Mouse (Mus musculus) heart, postnatal 0 days (tissue): ENCODE measurements around the gene Prr14l. TPM values are rescaled to one million over a fixed set of nuclear protein-coding genes. Genes with fewer than 3 reads are reported as not detected.

Experiments
- ATAC-seq: fragments of 200-750 bp; cut with Nextera tagmentation; 2 replicates; pipeline ENCODE4 v1.8.0; 2017; ENCODE audit warnings: low read depth, moderate number of reproducible peaks, moderate library complexity; ENCODE audit not compliant: insufficient read depth
- DNase-seq: peaks from one replicate; pipeline ENCODE4 v3.0.0-alpha.2; 2016; ENCODE audit warnings: low spot score
- H3K27ac ChIP-seq: fragments of 300-500 bp; sonication (generic); 2 replicates; pipeline ENCODE4 v1.5.1; 2014; ENCODE audit warnings: low read depth, mild to moderate bottlenecking
- H3K27me3 ChIP-seq: fragments of 300-500 bp; sonication (generic); 2 replicates; pipeline ENCODE4 v1.6.1; 2014; ENCODE audit warnings: low read length, mixed read lengths; ENCODE audit not compliant: control insufficient read depth, insufficient read depth
- H3K36me3 ChIP-seq: fragments of 300-500 bp; sonication (generic); replicated peaks from 2 replicates; pipeline ENCODE4 v1.6.1; 2014; ENCODE audit warnings: low read length, mixed read lengths; ENCODE audit not compliant: control insufficient read depth, insufficient read depth
- H3K4me1 ChIP-seq: fragments of 300-500 bp; sonication (generic); 2 replicates; pipeline ENCODE4 v1.6.1; 2014; ENCODE audit warnings: antibody characterized with exemption; ENCODE audit not compliant: control insufficient read depth, insufficient read depth
- H3K4me2 ChIP-seq: fragments of 300-500 bp; sonication (generic); 2 replicates; pipeline ENCODE4 v1.6.1; 2014; ENCODE audit warnings: low read depth, mild to moderate bottlenecking, low read length, moderate library complexity
- H3K4me3 ChIP-seq: fragments of 300-500 bp; sonication (generic); 2 replicates; pipeline ENCODE4 v1.5.1; 2014; ENCODE audit warnings: low read depth, low read length
- H3K9ac ChIP-seq: fragments of 300-500 bp; sonication (generic); replicated peaks from 2 replicates; pipeline ENCODE4 v1.6.1; 2014; ENCODE audit warnings: low read depth, low read length, mixed read lengths
- H3K9me3 ChIP-seq: fragments of 300-500 bp; sonication (generic); replicated peaks from 2 replicates; pipeline ENCODE4 v1.6.1; 2016; ENCODE audit warnings: low read length; ENCODE audit not compliant: control insufficient read depth
- CTCF ChIP-seq: IDR thresholded peaks from 2 replicates; pipeline ENCODE4 v1.5.1; 2016; ENCODE audit warnings: antibody characterized with exemption, control low read depth, low read depth
- EP300 ChIP-seq: IDR thresholded peaks from 2 replicates; pipeline ENCODE4 v1.6.1; 2016; ENCODE audit warnings: antibody characterized with exemption, low read depth
- WGBS: fragments of 180-500 bp; shearing (Covaris S2); extraction: QIAGEN DNeasy Blood & Tissue Kit; methylation state at CpG from one replicate; pipeline ENCODE4 v1.1.7; 2014; 5-methylcytosine and 5-hydroxymethylcytosine counted together
- polyA plus RNA-seq: library from polyadenylated mRNA; unstranded; fragments of >200 nt; fragmentation: Nextera tagmentation; extraction: Ambion mirVana; gene quantifications from 2 replicates; pipeline ENCODE4 v1.2.1, GENCODE M21; 2015
- total RNA-seq: library from RNA; depleted of rRNA; stranded (reverse); fragments of >200 nt; gene quantifications from 2 replicates; pipeline ENCODE4 v1.2.3, GENCODE M21; 2014; ENCODE audit warnings: low replicate concordance; rRNA removed

The Prr14l gene
- total RNA-seq (15.5 and 18.7 TPM in 2 replicates), polyA plus RNA-seq (5.4 and 6.1 TPM in 2 replicates)

GRCm38 (mm10) chr5:32853731-32854507 is at the start of gene Prr14l:
Prr14l (minus strand) TSS chr5:32854256.
- Histone ChIP-seq H3K27me3 (no peaks in the 10 kb centered on the region), H3K4me3 (peak within 1 kb of the TSS; percentile 91), H3K36me3 (peaks cover 4% of the 10 kb centered on the region; the same call in 1 of the 2 replicates), H3K27ac (peak within 1 kb of the TSS; percentile 93), H3K4me1 (peaks cover 24% of the 10 kb centered on the region), H3K9ac (peak within 1 kb of the TSS; percentile 96), H3K9me3 (no peaks in the 10 kb centered on the region), H3K4me2 (peak within 1 kb of the TSS; percentile 85)
- under 1% methylated on average over 50 of the region's 51 CpGs for WGBS
- peak; percentile 92 for DNase-seq
- ATAC-seq = peak; percentile 99
- TF ChIP-seq CTCF (no peak), EP300 (peak; percentile 85; the same call in 1 of the 2 replicates)

GRCm38 (mm10) chr5:32886739-32887138 is 32.7 kb upstream of the Prr14l start:
- H3K9ac ChIP-seq = no peak overlapping the region
- H3K27ac ChIP-seq = no peak overlapping the region
- no peaks in the 10 kb centered on the region for H3K9me3 ChIP-seq
- H3K4me2 ChIP-seq = no peak overlapping the region
- H3K27me3 ChIP-seq = no peaks in the 10 kb centered on the region
- 59% methylated on average over 3 of the region's 3 CpGs for WGBS
- H3K36me3 ChIP-seq = peaks cover 67% of the 10 kb centered on the region
- no peaks in the 10 kb centered on the region for H3K4me1 ChIP-seq
- H3K4me3 ChIP-seq = no peak overlapping the region
- TF ChIP-seq EP300 = no peak
- TF ChIP-seq CTCF = no peak
- ATAC-seq (no peak), DNase-seq (no peak)

- Histone ChIP-seq H3K9ac (no peak overlapping the region), H3K4me2 (no peak overlapping the region), H3K4me3 (no peak overlapping the region), H3K4me1 (no peaks in the 10 kb centered on the region), H3K27me3 (no peaks in the 10 kb centered on the region), H3K9me3 (no peaks in the 10 kb centered on the region), H3K27ac (no peak overlapping the region), H3K36me3 (peaks cover 56% of the 10 kb centered on the region)
- TF ChIP-seq EP300 (no peak), CTCF (no peak)
- WGBS = 93% methylated on average over 5 of the region's 5 CpGs
- DNase-seq (no peak), ATAC-seq (no peak)
Measured at GRCm38 (mm10) chr5:32872346-32872745, 18.3 kb upstream of the Prr14l start.

GRCm38 (mm10) chr5:32869389-32870024 is 15.5 kb upstream of the Prr14l start:
- H3K27ac ChIP-seq = no peak overlapping the region
- peaks cover 47% of the 10 kb centered on the region for H3K36me3 ChIP-seq
- 0 out of 2 replicates have a peak, but pooled peaks cover 3% of the 10 kb centered on the region for H3K4me1 ChIP-seq
- no peak for DNase-seq
- no peak for TF ChIP-seq CTCF
- no peak for TF ChIP-seq EP300
- no peaks in the 10 kb centered on the region for H3K9me3 ChIP-seq
- no peaks in the 10 kb centered on the region for H3K27me3 ChIP-seq
- H3K4me3 ChIP-seq = no peak overlapping the region
- 92% methylated on average over 5 of the region's 5 CpGs for WGBS
- no peak for ATAC-seq
- no peak overlapping the region for H3K4me2 ChIP-seq
- no peak overlapping the region for H3K9ac ChIP-seq

GRCm38 (mm10) chr5:32863253-32864228 is 9.5 kb upstream of the Prr14l start, which contains the start of gene Depdc5:
Depdc5 (plus strand) TSS chr5:32863701.
- no peaks in the 10 kb centered on the region for H3K9me3 ChIP-seq
- peak within 1 kb of the TSS; percentile 66 for H3K4me3 ChIP-seq
- TF ChIP-seq EP300 (no peak), CTCF (no peak)
- no peaks in the 10 kb centered on the region for H3K27me3 ChIP-seq
- 0 out of 2 replicates have a peak, but pooled peaks cover 8% of the 10 kb centered on the region for H3K4me1 ChIP-seq
- H3K9ac ChIP-seq = peak within 1 kb of the TSS; percentile 62
- ATAC-seq (peak; percentile 99), DNase-seq (peak; percentile 91)
- H3K36me3 ChIP-seq = peaks cover 20% of the 10 kb centered on the region
- under 1% methylated on average over 56 of the region's 64 CpGs for WGBS
- H3K4me2 ChIP-seq = peak within 1 kb of the TSS; percentile 63
- peak within 1 kb of the TSS; percentile 54 for H3K27ac ChIP-seq
